Mouse (Mus musculus) lung, embryonic 14.5 days (tissue): ENCODE results near the gene Cdhr3. TPM values are rescaled to one million over a fixed set of nuclear protein-coding genes. Genes with fewer than 3 reads are reported as not detected.

ENCODE experiments used
- ATAC-seq: fragments of 200-750 bp; cut with Nextera tagmentation; 2 replicates; pipeline ENCODE4 v1.8.0; 2017; ENCODE audit warnings: mild to moderate bottlenecking, moderate TSS enrichment, moderate library complexity; ENCODE audit not compliant: insufficient read depth
- DNase-seq: peaks from one replicate; pipeline ENCODE4 v3.0.0-alpha.2; 2015
- H3K27ac ChIP-seq: fragments of 300-500 bp; sonication (generic); 2 replicates; pipeline ENCODE4 v1.5.1; 2014; ENCODE audit warnings: low read depth, mild to moderate bottlenecking, moderate library complexity
- H3K27me3 ChIP-seq: fragments of 300-500 bp; sonication (generic); 2 replicates; pipeline ENCODE4 v1.6.1; 2014; ENCODE audit warnings: low read length, control low read depth; ENCODE audit not compliant: insufficient read depth
- H3K36me3 ChIP-seq: fragments of 300-500 bp; sonication (generic); 2 replicates; pipeline ENCODE4 v1.6.1; 2014; ENCODE audit warnings: control low read depth; ENCODE audit not compliant: insufficient read depth
- H3K4me1 ChIP-seq: fragments of 300-500 bp; sonication (generic); 2 replicates; pipeline ENCODE4 v1.6.1; 2014; ENCODE audit warnings: antibody characterized with exemption, control low read depth; ENCODE audit not compliant: insufficient read depth
- H3K4me2 ChIP-seq: fragments of 300-500 bp; sonication (generic); 2 replicates; pipeline ENCODE4 v1.6.1; 2014; ENCODE audit warnings: mild to moderate bottlenecking
- H3K4me3 ChIP-seq: fragments of 300-500 bp; sonication (generic); 2 replicates; pipeline ENCODE4 v1.5.1; 2014; ENCODE audit warnings: low read depth, low read length
- H3K9ac ChIP-seq: fragments of 300-500 bp; sonication (generic); 2 replicates; pipeline ENCODE4 v1.6.1; 2014
- H3K9me3 ChIP-seq: fragments of 300-500 bp; sonication (generic); 2 replicates; pipeline ENCODE4 v1.6.1; 2016; ENCODE audit warnings: low read depth, low read length, control low read depth
- CTCF ChIP-seq: IDR thresholded peaks from 2 replicates; pipeline ENCODE4 v1.5.1; 2016; ENCODE audit warnings: antibody characterized with exemption, low read depth
- WGBS: fragments of 180-500 bp; shearing (Covaris S2); extraction: QIAGEN DNeasy Blood & Tissue Kit; methylation state at CpG from one replicate; pipeline ENCODE4 v1.1.7; 2014; 5-methylcytosine and 5-hydroxymethylcytosine counted together
- polyA plus RNA-seq: library from polyadenylated mRNA; unstranded; fragments of >200 nt; fragmentation: Nextera tagmentation; extraction: Ambion mirVana; gene quantifications from 2 replicates; pipeline ENCODE4 v1.2.1, GENCODE M21; 2014

Cdhr3 gene
- polyA plus RNA-seq, 1 experiment from 2014 or later: not detected

- no peaks in the 10 kb centered on the region for H3K36me3 ChIP-seq
- TF ChIP-seq CTCF: no peak
- no peaks in the 10 kb centered on the region for H3K9me3 ChIP-seq
- no peak overlapping the region for H3K9ac ChIP-seq
- DNase-seq: no peak
- H3K27ac ChIP-seq: no peak overlapping the region
- ATAC-seq: no peak
- no peak overlapping the region for H3K4me3 ChIP-seq
- H3K27me3 ChIP-seq: no peaks in the 10 kb centered on the region
- no peak overlapping the region for H3K4me2 ChIP-seq
- no peaks in the 10 kb centered on the region for H3K4me1 ChIP-seq
Observed at GRCm38 (mm10) chr12:33126243-33126642, 33.6 kb upstream of the Cdhr3 start.

GRCm38 (mm10) chr12:33125594-33126227 lies 33.0 kb upstream of the Cdhr3 start:
- H3K9ac ChIP-seq: no peak overlapping the region
- no peak for TF ChIP-seq CTCF
- WGBS: 49% methylated on average over 9 of the region's 9 CpGs
- no peak for ATAC-seq
- H3K27ac ChIP-seq: no peak overlapping the region
- H3K4me3 ChIP-seq: no peak overlapping the region
- no peaks in the 10 kb centered on the region for H3K4me1 ChIP-seq
- no peaks in the 10 kb centered on the region for H3K27me3 ChIP-seq
- H3K9me3 ChIP-seq: no peaks in the 10 kb centered on the region
- H3K4me2 ChIP-seq: no peak overlapping the region
- H3K36me3 ChIP-seq: no peaks in the 10 kb centered on the region
- DNase-seq: no peak

- Histone ChIP-seq H3K9me3 (no peaks in the 10 kb centered on the region), H3K27me3 (no peaks in the 10 kb centered on the region), H3K4me2 (no peak overlapping the region), H3K4me3 (no peak overlapping the region), H3K36me3 (no peaks in the 10 kb centered on the region), H3K4me1 (no peaks in the 10 kb centered on the region), H3K27ac (no peak overlapping the region), H3K9ac (no peak overlapping the region)
- WGBS: 27% methylated on average over 15 of the region's 15 CpGs
- ATAC-seq (no peak), DNase-seq (no peak)
- no peak for TF ChIP-seq CTCF
Observed at GRCm38 (mm10) chr12:33118624-33119301, 26.1 kb upstream of the Cdhr3 start.

- peaks cover 8% of the 10 kb centered on the region; the same call in 1 of the 2 replicates for H3K4me1 ChIP-seq
- TF ChIP-seq CTCF: no peak
- H3K36me3 ChIP-seq: no peaks in the 10 kb centered on the region
- no peak overlapping the region for H3K9ac ChIP-seq
- DNase-seq (peak; percentile 89), ATAC-seq (peak; percentile 82)
- H3K27me3 ChIP-seq: no peaks in the 10 kb centered on the region
- H3K4me3 ChIP-seq: no peak overlapping the region
- WGBS: 13% methylated on average over 14 of the region's 14 CpGs
- no peaks in the 10 kb centered on the region for H3K9me3 ChIP-seq
- peak overlapping the region; percentile 83 for H3K27ac ChIP-seq
- H3K4me2 ChIP-seq: peak overlapping the region; percentile 31; the same call in 1 of the 2 replicates
Observed at GRCm38 (mm10) chr12:33110894-33111471, 18.3 kb upstream of the Cdhr3 start.

- peak; percentile 69 for TF ChIP-seq CTCF
- Histone ChIP-seq H3K4me1 (peaks cover 8% of the 10 kb centered on the region; the same call in 1 of the 2 replicates), H3K4me3 (no peak overlapping the region), H3K4me2 (no peak overlapping the region), H3K27me3 (no peaks in the 10 kb centered on the region), H3K27ac (no peak overlapping the region), H3K9me3 (no peaks in the 10 kb centered on the region), H3K36me3 (no peaks in the 10 kb centered on the region), H3K9ac (no peak overlapping the region)
- peak; percentile 68 for DNase-seq
- peak; percentile 63; the same call in 1 of the 2 replicates for ATAC-seq
Observed at GRCm38 (mm10) chr12:33109531-33109930, 16.9 kb upstream of the Cdhr3 start.

GRCm38 (mm10) chr12:33106438-33107167 lies 13.9 kb upstream of the Cdhr3 start:
- Histone ChIP-seq H3K9me3 (no peaks in the 10 kb centered on the region), H3K4me3 (no peak overlapping the region), H3K4me2 (no peak overlapping the region), H3K36me3 (no peaks in the 10 kb centered on the region), H3K4me1 (peaks cover 18% of the 10 kb centered on the region), H3K9ac (no peak overlapping the region), H3K27me3 (no peaks in the 10 kb centered on the region), H3K27ac (no peak overlapping the region)
- DNase-seq: no peak
- 79% methylated on average over 10 of the region's 10 CpGs for WGBS
- no peak for TF ChIP-seq CTCF
- ATAC-seq: no peak

GRCm38 (mm10) chr12:33105724-33106123 lies 13.0 kb upstream of the Cdhr3 start:
- Histone ChIP-seq H3K36me3 (no peaks in the 10 kb centered on the region), H3K4me3 (no peak overlapping the region), H3K9ac (no peak overlapping the region), H3K4me2 (no peak overlapping the region), H3K27ac (no peak overlapping the region), H3K9me3 (no peaks in the 10 kb centered on the region), H3K4me1 (peaks cover 13% of the 10 kb centered on the region), H3K27me3 (no peaks in the 10 kb centered on the region)
- no peak for ATAC-seq
- TF ChIP-seq CTCF: no peak
- 41% methylated on average over 4 of the region's 4 CpGs for WGBS
- DNase-seq: no peak
